Mouse (Mus musculus) small intestine, adult 2 months (tissue): ENCODE data around the gene Epas1. TPM values are rescaled to one million over a fixed set of nuclear protein-coding genes. Genes with fewer than 3 reads are reported as not detected.

ENCODE experiments used
- H3K27ac ChIP-seq: fragments of 200-500 bp; 2 replicates; pipeline ENCODE4 v1.5.1; 2012; ENCODE audit warnings: low read depth, low read length, control low read depth, inconsistent platforms; ENCODE audit not compliant: insufficient read depth
- H3K27me3 ChIP-seq: fragments of 200-500 bp; 2 replicates; pipeline ENCODE4 v1.6.1; 2012; ENCODE audit warnings: mild to moderate bottlenecking, moderate library complexity, low read length, inconsistent platforms; ENCODE audit not compliant: control insufficient read depth, insufficient read depth
- H3K36me3 ChIP-seq: fragments of 200-500 bp; 2 replicates; pipeline ENCODE4 v1.6.1; 2012; ENCODE audit warnings: mild to moderate bottlenecking, low read length, control low read depth, inconsistent platforms; ENCODE audit not compliant: control insufficient read depth, insufficient read depth
- H3K4me1 ChIP-seq: fragments of 200-500 bp; 2 replicates; pipeline ENCODE4 v1.6.1; 2012; ENCODE audit warnings: low read length, inconsistent platforms, mixed read lengths; ENCODE audit not compliant: control insufficient read depth, insufficient read depth, insufficient read length
- H3K4me3 ChIP-seq: fragments of 200-500 bp; 2 replicates; pipeline ENCODE4 v1.5.1; 2012; ENCODE audit warnings: low read depth, mild to moderate bottlenecking, control low read depth, inconsistent platforms, low read length, moderate library complexity
- CTCF ChIP-seq: fragments of 200-500 bp; IDR thresholded peaks from 2 replicates; pipeline ENCODE4 v1.5.1; 2012; ENCODE audit warnings: low read depth, mild to moderate bottlenecking, control low read depth, inconsistent platforms, low read length, moderate library complexity, mixed read lengths; ENCODE audit not compliant: insufficient replicate concordance, insufficient read length; ENCODE audit errors: extremely low read depth
- POLR2A ChIP-seq: fragments of 200-500 bp; IDR thresholded peaks from 2 replicates; pipeline ENCODE4 v1.6.1; 2012; ENCODE audit warnings: low read depth, mild to moderate bottlenecking, control low read depth, inconsistent platforms, low read length, moderate library complexity
- WGBS: fragments of 180-500 bp; shearing (Covaris S2); methylation state at CpG from one replicate; pipeline ENCODE4 v1.1.7; 2018; 5-methylcytosine and 5-hydroxymethylcytosine counted together
- polyA plus RNA-seq: library from polyadenylated mRNA; depleted of rRNA; stranded (reverse); fragments of >200 nt; gene quantifications from 2 replicates; pipeline ENCODE4 v1.2.3, GENCODE M21; 2012

Epas1 gene
- polyA plus RNA-seq, 1 experiment, result 52.0 TPM

DNA sequence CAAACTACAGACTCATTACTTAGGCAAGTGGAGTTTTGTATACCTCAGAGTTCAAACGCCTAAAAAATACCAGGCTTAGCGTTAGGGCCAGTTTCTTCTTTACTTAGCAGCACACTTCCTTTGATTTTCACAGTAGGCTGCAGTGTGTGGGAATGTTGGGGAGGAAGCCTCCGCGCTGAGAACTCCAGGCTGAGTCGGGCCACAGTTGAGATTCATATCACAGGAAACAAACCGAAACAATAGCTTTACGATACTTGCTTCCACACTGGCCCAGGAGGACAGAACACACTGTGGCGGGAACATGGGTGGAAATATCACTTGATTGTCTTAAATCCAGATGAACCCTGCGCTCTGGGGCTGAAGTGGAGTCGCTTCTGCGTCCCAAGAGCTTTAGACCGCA is 47.0 kb downstream of the Epas1 start:
- Histone ChIP-seq H3K27ac (peak overlapping the region; percentile 7; the same call in 1 of the 2 replicates), H3K4me3 (no peak overlapping the region), H3K36me3 (peaks cover 10% of the 10 kb centered on the region; the same call in 1 of the 2 replicates), H3K4me1 (0 out of 2 replicates have a peak, but pooled peaks cover 4% of the 10 kb centered on the region), H3K27me3 (no peaks in the 10 kb centered on the region)
- 63% methylated on average over 12 of the region's 12 CpGs for WGBS
- no peak for TF ChIP-seq CTCF

DNA sequence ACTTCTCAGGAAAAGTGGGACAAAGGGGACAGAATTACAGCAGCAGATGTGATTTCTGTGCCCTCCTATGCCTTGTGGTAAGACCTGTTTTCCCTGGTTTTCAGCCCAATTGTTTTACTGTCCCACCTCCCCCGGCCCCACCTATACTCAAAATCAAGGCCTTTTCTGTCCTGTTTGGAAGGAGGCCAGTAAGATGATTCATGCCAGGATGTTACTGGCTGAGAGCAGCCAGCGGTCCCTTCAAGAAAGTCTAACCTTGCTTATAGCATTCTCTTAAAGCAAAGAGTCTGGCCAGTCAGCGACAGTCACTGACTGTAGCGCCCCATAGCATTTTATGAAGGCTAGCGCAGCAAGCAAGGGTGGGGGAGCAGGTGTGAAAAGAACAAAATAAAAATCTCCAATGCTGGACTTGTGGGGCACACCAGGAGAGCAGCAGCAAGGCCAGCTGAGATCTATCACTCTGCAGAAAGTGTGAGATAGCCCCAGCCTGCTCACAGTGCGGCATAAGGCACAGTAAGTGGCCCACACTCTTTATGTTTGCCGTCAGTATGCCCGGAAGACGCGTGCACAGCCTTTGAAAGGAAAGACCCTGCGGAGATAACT is 47.8 kb downstream of the Epas1 start:
- WGBS, result 71% methylated on average over 11 of the region's 11 CpGs
- Histone ChIP-seq H3K4me1 (0 out of 2 replicates have a peak, but pooled peaks cover 4% of the 10 kb centered on the region), H3K4me3 (no peak overlapping the region), H3K27me3 (no peaks in the 10 kb centered on the region), H3K36me3 (peaks cover 17% of the 10 kb centered on the region), H3K27ac (peak overlapping the region; percentile 21; the same call in 1 of the 2 replicates)
- TF ChIP-seq CTCF (no peak), POLR2A (no peak)

DNA sequence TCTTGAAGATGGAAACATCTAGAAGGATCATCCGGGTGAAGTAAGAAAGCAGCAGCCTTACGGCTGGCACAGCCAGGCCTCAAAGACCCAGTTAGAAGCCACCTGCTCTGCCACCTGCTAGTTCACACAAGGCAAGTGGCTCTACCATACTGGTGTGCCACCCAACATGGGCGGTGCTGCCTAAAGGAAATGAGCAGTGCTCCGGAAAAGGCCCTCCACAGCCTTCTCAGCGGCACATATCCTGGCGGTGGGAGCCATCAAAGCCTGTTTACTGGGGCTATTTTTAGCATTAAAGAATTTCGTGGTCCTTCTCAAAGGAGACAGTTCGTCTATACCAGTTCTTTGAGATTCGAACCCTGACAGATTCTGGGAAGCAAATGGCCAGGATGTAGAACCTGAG is 48.4 kb downstream of the Epas1 start:
- Histone ChIP-seq H3K27me3 (no peaks in the 10 kb centered on the region), H3K36me3 (peaks cover 20% of the 10 kb centered on the region), H3K4me3 (no peak overlapping the region), H3K27ac (peak overlapping the region; percentile 38), H3K4me1 (0 out of 2 replicates have a peak, but pooled peaks cover 4% of the 10 kb centered on the region)
- TF ChIP-seq CTCF (no peak), POLR2A (no peak)
- WGBS, result 72% methylated on average over 9 of the region's 9 CpGs

- Histone ChIP-seq H3K27ac (peak overlapping the region; percentile 38), H3K27me3 (no peaks in the 10 kb centered on the region), H3K4me3 (no peak overlapping the region), H3K4me1 (0 out of 2 replicates have a peak, but pooled peaks cover 4% of the 10 kb centered on the region), H3K36me3 (peaks cover 18% of the 10 kb centered on the region)
- 73% methylated on average over 9 of the region's 9 CpGs for WGBS
- TF ChIP-seq CTCF (no peak), POLR2A (no peak)
Measured at GRCm38 (mm10) chr17:86802351-86802985, 49.0 kb downstream of the Epas1 start.

DNA sequence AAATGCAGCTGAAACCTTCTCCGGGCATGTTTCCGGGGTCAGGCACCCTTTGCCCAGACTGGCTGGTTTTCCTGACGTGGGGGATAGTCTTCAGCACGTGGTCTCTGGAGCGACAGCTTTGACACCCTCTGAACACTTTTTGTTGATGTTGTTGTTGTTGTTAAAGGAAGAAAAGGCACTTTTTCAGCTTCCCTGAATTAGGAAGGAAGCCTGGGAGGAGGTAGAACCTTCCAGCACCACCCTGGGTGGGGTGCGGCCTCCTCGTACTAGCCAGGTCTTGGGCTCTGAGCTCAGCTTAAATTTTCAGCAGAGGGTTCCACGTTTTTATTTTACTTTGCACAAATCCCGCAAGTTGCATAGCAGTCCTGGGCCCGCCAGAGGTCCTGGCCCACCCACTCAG is 49.6 kb downstream of the Epas1 start:
- Histone ChIP-seq H3K27ac (no peak overlapping the region), H3K27me3 (no peaks in the 10 kb centered on the region), H3K36me3 (peaks cover 18% of the 10 kb centered on the region), H3K4me3 (no peak overlapping the region), H3K4me1 (0 out of 2 replicates have a peak, but pooled peaks cover 4% of the 10 kb centered on the region)
- WGBS, result 87% methylated on average over 10 of the region's 10 CpGs
- TF ChIP-seq CTCF (no peak), POLR2A (no peak)

DNA sequence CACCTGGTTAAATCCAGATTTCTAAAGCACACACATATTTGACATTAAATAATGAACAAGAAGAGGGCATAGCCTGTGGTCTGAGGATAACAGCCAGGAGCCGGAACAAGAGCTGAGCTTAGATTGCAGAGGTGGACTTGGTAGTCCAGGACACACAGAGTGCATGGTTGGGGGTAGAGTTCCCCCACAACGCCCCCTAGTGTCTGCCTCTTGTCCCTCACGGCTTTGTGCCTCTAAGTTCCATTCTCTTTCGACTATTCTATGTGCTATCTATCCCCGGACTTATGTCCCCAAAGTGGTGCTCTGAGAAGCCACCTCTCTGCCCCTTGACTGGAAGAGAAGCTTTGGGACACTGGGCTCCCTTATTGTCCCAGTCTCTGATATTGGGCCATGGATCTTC is 50.2 kb downstream of the Epas1 start:
- Histone ChIP-seq H3K4me1 (0 out of 2 replicates have a peak, but pooled peaks cover 4% of the 10 kb centered on the region), H3K4me3 (no peak overlapping the region), H3K27ac (no peak overlapping the region), H3K36me3 (peaks cover 16% of the 10 kb centered on the region), H3K27me3 (no peaks in the 10 kb centered on the region)
- 70% methylated on average over 5 of the region's 5 CpGs for WGBS
- TF ChIP-seq POLR2A (no peak), CTCF (peak; percentile 49; the same call in 1 of the 2 replicates)

DNA sequence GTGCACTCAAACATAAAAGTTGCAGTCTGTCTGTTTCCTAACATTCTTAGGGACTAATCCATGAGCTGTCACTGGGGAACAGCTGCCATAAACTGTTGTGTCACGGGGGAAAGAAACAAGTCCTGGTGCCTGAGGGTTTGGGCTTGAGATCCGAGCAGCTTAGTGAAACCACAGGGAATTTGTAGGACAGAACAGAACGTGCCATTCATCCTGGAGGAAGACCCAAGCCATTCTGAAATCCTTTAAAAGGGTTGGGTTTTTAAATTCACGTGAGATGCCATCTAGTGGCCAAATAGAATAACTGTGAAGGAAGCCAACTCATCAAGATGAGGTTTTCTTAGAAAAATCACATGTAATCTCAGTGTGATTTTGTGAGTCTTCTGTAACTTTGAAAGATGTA is 58.5 kb downstream of the Epas1 start:
- 6% methylated on average over 4 of the region's 4 CpGs for WGBS
- H3K4me3 ChIP-seq, result no peak overlapping the region
- no peaks in the 10 kb centered on the region for H3K4me1 ChIP-seq
- H3K27me3 ChIP-seq, result no peaks in the 10 kb centered on the region
- H3K27ac ChIP-seq, result no peak overlapping the region
- TF ChIP-seq CTCF (peak; percentile 52; the same call in 1 of the 2 replicates), POLR2A (no peak)
- peaks cover 4% of the 10 kb centered on the region; the same call in 1 of the 2 replicates for H3K36me3 ChIP-seq
